Mouse (Mus musculus): ENCODE measurements around the gene Arglu1.
A peak's percentile ranks its signal among the peaks of the same experiment; 100 is the strongest.

Gene Arglu1

DNA sequence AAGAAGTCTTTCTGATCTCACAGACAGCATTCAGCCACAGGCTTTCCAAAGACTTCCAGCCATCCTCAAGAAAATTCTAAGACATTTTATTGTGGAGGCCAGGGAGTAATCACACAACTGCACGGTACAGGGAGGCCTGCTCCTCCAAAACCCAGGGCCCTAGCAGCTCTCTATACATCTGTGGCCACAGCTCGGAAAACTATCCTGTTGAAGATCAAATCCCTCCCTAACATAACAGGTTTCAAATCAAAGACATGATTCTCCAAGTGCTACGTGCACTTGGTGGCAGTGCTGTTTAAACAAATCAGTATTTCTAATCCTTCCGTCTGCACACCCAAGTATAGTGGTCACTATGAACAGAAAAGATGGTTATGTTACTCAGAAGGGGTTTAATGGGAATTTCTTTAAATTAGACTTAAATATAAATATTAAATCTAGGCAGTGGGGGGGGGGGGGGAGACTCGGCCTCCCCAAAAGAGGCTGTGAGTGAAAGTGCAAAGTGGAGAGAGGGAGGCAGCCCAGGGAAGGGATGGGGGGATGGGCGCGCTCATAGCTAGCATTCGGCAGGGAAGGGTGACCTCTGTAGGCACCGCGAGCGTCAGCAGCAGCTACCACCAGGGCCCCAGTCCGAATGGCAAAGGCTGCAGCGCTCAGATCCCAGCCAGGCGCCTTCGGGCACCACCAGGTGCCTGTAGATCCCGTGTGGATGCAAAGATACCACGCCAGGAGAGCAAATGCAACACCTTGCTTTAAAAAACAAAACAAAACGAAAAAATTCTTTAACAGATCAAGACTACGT is 31.7 kb downstream of the Arglu1 start:
- peak; percentile 55 for DNase-seq (ENCODE audit: low spot score)

DNA sequence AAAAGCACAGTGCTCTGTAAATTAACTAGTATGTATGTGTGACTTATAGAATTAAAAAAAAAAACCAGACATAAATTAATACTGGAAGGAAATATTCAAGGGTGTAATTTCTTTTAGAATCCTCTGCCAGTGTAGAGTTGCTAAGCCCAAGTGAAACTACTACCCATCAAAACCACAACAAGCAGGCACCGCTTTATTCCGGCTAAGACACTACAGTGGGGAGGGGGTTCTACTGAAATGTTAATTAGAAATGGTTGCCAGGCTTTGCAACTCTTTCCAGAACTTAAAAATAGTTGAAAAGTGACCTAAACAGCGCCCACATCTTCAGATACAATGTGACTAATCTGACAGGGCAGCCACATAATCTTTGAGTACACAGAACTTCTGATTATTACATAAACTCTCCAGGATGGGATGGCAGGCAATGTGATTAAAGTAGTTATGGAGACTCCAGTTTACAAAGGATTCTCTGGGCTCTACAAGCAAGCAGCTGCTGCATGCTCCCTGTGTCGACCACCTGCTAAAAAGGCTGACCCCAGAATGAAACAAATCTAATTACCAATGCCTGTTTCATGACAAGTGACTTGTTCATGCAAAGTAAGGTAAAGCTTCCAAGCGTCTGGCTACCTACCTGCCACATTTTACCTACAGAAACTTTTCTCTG is 32.5 kb downstream of the Arglu1 start:
- no peak for DNase-seq (ENCODE audit: low spot score)

DNA sequence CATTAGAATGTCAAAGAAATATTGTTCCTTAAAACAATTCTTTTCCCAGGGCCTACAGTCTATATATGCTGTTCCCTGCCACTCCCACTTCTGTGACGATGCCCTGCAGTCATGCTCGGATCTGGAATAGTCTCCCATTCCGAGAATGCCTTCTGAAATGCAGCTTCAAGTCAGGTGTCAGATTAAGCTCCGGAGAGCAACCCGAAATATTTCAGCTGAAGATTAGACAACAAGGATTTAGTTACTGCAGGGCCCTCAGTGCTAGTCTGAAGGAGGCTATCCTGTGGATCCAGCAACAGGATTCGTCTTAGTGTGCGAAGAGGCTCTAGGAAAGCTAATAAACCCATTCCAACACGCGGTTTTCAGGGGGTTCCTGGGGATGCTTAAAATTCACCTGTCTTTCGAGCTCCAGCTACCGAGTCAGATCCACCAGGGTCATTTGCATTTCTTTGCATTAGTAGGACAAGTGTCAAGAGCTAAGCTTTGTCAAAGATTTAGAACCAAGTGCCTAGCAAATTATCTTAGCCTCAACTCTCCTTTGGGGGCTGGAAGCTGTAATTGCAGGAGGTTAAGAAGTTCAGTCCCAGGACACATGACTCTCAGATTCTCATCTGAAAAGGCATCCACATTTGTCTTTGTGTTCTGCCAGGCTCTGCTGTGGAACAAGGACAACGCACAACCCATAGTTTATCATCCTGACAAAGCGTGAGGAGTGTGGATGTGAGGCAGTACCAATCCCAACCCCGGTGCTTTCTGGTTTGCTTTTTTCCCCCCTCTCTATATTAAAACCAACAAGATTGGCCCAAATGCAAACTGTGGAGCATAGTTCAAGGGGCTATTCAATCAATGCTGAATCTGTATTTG is 33.5 kb downstream of the Arglu1 start:
- no peak for DNase-seq (ENCODE audit: low spot score)

DNA sequence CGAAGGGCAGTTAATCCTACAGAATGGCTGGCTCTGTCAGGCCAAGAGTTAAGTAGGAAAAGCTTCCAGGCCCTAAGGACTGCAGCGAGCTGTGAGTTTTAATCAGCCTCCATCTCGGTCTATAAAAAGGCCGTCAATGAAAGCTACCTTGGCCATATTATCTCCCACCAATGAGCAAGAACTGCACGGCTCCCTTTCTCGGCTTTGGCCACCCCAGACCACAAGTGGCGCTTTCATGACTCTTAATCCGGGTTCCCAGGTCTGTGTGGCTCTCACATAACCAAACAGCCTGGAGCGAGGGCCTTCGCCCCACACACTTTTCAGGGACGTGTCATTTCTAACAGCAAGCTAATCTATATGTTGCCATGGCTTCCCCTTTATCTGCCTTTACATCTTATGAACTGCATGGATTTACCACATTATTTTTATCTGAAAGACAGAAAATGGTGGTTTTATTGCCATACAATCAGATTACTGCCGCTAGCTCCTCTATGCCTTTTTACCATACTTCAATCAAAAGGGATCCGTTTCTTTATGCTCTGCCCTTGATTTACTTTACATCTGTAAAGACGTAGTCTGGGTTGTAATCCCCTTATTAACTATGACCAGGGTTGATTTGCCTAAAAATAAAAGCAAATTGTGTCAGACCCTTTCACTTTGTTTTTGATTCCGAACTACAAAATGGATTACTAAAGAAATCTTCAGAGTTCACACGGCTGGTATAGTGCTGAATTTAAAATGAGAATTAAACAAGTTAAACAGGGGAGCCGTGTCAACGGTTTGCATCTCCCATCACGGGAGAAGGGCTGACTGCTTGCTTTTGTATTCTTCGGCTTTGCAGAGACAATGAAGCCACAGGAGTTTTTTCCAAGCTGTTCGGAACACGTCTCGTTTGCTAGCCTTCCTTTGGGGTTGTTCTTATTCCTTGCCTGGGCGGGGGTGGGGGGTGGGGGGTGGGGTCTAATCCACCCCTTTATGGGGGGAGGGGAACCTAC is 34.7 kb downstream of the Arglu1 start:
- DNase-seq (ENCODE audit: low spot score) = no peak

DNA sequence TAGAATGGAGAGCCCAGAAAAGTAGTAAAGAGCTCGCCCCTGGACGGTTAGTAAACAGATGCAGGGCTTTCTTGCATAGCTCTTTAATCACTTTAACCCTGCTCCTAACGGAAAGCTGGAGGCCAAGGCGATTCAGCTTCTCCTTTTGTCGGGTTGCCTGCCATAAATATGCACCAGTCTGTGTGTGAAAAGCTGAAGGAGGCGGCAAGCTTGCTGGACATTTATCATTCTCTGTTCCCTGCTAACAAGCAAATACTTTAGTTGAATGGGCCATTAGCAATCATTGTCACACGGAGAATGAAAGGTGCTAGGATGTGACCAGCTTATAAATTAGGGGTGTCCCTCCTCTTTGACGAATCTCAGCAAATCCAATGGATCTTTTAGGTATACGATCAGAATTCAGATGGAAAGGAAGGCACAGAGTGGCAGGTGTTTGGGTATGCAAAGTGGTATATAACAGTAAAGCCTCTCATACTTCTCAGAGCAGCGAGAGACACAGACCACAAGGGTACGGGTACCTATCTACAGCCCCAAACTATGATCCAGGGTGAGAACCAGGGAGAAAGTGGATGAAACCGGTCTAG is 36.3 kb downstream of the Arglu1 start:
- DNase-seq (ENCODE audit: low spot score) = no peak

DNA sequence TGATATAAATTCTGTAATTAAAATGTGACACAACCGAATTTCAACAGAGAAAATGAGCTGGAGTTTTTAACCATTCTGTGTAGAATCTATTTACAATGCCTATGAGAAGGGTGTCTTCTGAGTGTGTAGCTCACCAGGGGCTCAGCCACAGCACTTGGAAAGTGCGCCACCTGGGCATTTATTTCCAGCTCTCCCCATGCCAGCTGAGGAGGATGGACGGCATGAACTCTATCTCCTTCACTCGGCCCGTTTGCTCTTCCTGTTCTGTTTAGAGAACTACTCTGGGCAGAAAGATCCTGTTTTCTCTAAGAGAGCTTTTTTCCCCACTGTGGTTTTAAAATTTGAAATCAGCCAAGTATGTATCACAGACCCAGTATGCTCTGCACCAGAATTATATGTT is 37.0 kb downstream of the Arglu1 start:
- DNase-seq (ENCODE audit: low spot score) = no peak

DNA sequence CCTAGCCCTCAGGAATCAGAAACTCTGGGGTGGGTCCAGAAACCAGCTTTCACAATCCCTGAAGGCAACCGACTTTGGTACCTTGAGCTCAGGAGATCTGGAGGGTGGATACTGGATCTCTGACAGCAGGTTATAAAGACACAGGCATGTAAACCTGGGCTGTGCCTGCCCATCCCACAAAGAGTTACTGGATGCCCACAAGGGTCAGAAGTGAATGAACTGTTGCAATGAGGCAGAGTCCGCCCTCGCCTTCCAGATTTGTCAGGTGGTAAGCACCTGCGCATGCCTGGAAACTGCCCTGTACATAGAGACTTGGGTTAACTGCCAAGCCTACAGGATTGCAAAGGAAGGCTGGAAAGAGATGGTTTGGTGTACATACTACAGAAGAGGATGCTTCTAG is 37.9 kb downstream of the Arglu1 start:
- DNase-seq (ENCODE audit: low spot score) = no peak

DNA sequence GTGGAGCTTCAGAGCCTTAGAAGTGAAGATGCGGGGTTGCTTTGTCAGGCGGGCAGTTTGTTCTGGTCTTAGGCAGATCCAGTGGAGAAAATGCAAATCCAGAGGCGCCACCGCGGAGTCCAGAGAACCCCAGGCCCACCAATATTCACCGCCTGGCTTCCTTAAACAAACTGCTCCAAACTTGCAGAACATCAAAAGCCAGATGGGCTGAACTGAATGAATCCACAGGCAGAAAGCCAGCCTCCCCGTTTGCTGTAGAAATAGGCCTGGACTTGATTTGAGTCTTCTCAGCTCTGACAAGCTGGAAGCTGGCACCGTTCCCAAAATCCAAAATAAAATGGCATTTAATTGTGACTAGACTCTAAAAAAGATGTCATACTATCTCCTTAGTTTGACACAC is 40.4 kb downstream of the Arglu1 start:
- no peak for DNase-seq (ENCODE audit: low spot score)

DNA sequence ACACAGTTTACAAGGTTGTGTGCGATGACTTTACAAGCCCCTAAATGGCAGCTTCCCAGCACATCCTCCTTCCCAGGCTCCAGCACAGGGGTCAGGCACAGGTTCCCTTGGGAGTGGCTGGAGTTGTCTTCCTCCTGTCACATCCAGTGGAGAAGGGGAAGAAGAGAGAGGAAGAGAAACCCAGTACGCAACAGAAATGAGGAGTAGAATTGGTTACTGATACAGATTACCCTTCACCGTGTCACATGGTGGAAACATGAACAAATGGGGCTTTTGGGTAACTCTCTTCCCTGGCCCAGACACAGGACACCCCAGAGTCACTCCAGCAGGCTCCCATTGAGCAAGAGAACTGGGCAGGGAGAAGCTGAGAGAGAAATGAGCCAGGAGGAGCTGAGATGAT is 40.8 kb downstream of the Arglu1 start:
- no peak for DNase-seq (ENCODE audit: low spot score)

DNA sequence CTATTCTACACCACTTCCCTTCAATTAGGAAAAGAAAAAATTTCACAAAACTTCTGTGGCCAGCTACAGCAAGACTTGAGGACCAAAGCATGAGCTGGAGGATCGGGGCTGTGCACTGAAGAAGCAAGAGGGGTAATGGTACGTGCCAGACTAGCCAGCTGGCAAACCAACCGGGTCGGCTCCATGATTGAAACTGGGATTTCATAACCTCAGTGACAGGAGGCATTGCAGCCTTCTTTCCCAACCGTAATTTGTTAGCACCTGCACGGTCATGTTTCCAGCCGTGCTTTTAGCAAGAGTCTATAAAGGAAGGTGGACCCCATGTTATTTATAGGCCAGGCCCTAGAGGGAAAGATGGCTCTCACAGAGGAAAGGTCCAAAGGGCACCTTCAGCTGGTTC is 41.6 kb downstream of the Arglu1 start:
- DNase-seq (ENCODE audit: low spot score) = no peak

DNA sequence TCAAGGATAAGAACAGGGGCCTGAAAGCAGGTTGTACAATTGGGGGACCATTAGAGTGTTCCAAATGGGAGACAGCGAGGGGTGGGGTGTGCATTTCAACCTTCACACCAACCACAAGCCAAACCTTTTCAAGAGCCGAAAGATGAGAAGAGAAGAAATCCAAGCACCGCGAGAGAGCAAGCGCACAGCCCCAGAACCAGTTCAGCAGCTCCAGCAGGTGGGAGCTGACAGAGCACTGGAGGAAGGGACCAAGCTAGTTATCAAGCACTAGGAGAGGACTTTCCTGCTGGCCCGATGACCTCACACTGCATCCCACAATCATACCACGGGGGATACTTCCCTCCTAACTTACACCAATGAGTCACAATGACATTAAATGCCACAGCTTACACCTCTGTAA is 42.5 kb downstream of the Arglu1 start:
- DNase-seq (ENCODE audit: low spot score) = no peak

DNA sequence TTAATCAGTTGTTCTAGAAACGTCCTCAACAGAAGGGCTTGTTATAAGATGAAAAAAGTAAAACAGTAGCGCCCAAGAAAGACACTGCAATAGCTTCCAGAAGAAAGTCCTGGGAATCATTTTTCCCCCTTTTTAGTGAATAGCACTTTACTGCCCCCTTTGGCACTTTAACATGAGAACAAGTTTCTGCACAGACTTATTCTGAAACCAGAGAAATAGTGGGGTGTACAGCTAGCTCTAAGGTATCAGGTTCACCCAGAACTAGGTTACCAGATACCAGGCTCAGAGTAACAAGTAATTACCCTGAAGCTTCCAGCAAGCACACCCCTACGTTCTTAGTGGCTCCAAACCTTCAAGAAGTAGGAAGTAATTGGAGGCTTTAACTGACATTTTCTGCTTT is 43.0 kb downstream of the Arglu1 start:
- DNase-seq (ENCODE audit: low spot score) = no peak

DNA sequence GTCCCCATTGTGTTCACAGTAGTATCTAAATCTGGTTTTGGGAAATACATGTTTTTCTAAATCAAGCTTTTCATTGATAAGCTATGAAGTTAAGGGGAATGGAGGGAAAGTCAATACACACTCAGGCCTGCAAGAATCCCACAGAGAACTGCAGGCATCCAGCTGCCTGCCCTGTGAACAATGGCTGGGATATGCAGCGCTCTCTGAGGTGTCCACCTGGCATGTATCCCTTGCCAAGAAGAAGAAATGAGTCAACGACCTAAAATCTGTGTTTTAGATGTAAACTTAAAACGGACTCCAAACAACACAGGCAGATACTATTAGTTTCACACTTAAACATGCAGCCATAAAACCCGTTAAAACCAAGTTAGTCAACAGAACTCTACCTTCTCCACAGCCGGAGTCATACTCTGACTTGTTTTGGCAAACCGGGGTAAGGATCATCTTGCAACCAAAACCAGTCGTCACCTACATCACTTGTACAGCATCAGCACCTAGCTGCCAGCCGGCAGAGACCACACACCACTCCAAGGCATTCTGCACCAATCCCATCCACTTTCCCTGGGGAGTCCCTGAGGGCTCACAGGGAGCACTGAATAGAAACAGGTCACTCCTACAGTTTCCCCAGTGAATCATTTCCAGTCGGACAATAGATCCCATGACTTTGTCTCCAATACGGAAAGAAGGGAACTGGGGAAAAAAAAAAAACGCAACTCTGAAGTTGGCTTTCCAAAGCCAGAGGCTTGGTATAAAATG is 46.0 kb downstream of the Arglu1 start:
- DNase-seq (ENCODE audit: low spot score) = no peak

DNA sequence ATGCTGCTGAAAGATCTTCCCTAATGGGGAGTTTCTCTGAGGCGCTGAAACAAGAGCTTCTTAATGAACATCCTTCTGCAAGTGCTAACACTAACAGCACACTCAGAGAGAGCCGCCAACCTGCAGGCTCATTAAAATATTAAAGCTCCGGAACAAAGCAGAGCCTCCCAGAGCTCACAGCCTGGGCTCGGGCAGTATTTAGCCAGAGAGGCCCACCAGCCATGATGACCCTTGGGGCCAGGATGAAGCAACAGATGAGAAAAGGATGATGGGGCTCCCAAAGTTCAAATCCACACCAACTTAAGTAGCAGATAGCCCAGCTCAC is 50.1 kb downstream of the Arglu1 start:
- no peak for DNase-seq (ENCODE audit: low spot score)

DNA sequence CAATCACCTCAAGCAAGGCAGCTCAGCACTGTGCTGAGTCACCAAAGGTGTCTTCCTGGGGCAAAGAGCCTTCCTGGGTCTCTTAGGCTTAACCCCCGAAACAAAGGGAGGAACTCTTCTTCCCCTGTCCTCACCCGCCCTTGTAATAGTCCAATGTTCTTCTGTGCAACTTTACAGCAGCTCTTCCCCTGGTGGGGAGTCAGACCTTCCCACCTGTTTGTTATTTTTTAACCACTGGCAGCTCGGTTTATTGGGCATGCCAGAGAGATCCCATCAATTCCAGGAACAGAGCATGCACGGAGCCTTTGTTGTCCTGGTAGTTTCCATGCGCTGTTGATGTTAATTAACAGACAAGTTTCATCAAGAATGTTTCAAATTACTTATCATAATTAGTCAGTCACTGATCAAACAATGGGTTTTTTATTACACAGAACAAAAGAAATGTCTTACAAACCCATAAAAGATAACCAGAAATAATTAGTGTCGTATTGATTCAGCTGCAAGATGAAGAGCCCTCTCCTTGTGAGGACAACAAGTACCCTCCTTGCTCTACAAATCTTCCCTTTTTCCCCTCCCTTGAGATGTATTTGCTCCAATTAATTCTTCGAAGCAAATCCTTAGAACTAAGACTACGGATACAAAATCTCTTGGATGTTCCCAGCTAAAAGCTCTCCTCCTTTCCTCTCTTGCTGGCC is 50.6 kb downstream of the Arglu1 start:
- DNase-seq (ENCODE audit: low spot score) = no peak

DNA sequence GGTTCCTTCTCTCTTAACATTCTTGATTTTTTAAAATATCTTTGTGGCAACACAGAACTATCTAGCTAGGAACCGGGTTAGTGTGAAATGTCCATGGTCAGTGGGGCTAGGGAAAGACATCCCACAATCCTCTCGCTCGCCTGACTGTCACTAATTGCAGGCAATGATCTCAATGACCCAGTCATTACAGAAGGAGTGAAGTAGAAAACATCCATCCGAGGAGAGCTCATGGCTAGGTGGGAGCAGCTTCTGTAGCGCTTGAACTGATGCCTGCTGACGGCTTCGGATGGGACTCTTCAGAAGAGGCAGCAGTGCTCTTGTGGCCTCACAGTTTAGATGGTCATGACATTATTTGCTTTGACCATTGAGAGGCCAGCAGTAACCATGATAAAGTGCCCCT is 58.9 kb downstream of the Arglu1 start:
- DNase-seq (ENCODE audit: low spot score) = no peak

DNA sequence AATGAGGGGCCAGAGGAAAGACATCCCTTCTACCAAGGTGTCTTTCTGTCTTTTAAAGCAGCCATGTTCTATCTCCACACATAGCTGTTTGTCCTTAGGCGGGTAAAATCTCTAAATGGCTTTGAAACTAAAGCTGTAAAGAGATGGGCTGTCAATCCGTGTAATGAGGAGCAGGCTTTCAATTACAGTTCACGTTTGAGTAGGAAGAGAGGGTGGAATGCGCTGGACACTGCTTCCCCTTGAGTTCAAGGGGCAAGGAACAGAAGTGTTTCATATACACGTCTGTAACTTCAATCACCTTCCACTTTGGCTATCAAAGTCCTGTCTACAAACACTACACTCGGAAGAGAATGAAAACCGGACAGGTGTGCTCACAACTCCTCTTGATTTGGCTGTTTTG is 66.3 kb downstream of the Arglu1 start:
- no peak for DNase-seq (ENCODE audit: low spot score)

DNA sequence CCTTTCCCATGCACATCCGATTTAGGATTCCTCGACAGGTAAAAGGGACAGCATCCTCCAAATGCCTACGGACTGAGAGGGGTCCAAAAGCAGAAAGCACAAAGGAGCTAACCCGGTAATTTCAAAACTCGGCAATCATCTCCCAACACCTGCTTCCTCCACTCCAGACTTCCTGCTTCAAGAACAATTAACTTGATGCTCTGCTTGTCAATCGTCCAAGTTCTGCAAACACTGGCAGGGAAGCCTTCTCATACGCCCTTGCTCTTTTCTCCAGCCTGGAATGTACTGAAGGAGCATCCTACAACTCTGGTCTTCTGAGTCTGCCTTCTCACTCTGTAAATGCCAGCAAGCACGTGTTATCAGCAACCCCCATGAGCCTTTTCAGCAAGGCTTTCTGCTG is 66.8 kb downstream of the Arglu1 start:
- DNase-seq (ENCODE audit: low spot score) = no peak

DNA sequence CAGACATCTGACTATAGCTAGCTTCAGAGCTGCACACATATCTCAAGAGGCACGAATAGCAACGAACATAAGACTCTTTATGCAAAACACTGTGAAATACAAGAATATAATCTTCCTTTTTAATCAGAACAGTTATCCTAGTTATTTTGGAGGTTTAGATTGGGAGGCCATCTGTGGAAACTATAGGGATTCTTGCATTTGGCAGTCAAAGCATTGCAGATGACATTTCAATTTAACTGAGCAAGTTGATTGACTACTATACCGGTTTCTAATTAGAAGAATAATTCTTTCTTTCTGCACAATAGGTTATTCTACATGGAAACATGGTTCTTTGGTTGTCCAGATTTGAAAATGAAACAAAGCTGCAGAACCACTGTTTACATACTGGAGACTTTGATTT is 67.8 kb downstream of the Arglu1 start:
- no peak for DNase-seq (ENCODE audit: low spot score)

DNA sequence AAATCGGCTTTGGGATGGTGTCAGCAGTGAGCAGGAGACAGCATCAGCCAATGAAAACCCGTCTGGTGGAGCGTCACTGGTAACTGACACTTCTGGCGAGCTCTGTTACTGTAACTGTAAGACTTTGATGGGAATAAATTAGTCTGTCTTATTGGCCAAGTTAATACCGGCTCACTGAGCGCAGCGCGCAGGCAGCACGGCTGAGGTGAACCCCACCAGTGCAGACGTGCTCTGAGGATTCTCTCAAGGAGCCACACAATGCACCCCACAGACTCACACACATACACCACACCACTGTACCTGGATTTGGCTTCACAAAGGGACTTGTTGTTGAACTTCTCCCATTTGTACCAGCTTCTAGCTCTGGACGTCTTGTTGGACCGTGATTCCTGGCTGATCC is 68.3 kb downstream of the Arglu1 start:
- DNase-seq (ENCODE audit: low spot score) = no peak

All from ovary, postnatal 10 days (tissue).